Mouse (Mus musculus) C2C12 (cell line): Measurements from ENCODE around the gene Nav3. TPM values are rescaled to one million over a fixed set of nuclear protein-coding genes. Genes with fewer than 3 reads are reported as not detected.

ENCODE experiments used
- H3K27me3 ChIP-seq: one replicate; pipeline ENCODE4 v1.6.1; 2011; ENCODE audit not compliant: control insufficient read depth, insufficient read depth, insufficient read length
- H3K36me3 ChIP-seq: one replicate; pipeline ENCODE4 v1.6.1; 2011; ENCODE audit not compliant: control insufficient read depth, insufficient read depth
- H3K4me3 ChIP-seq: one replicate; pipeline ENCODE4 v1.5.1; 2011; ENCODE audit warnings: mild to moderate bottlenecking, control low read depth; ENCODE audit not compliant: poor library complexity, insufficient read depth, severe bottlenecking
- H3K79me2 ChIP-seq: one replicate; pipeline ENCODE4 v1.6.1; 2011; ENCODE audit not compliant: control insufficient read depth, insufficient read depth
- H3K79me3 ChIP-seq: one replicate; pipeline ENCODE4 v1.6.1; 2011; ENCODE audit warnings: low read depth, control low read depth
- H3ac ChIP-seq: one replicate; pipeline ENCODE3; 2011; ENCODE audit warnings: low read depth; ENCODE audit not compliant: control insufficient read depth, insufficient read length
- CEBPB ChIP-seq: IDR thresholded peaks from one replicate; pipeline ENCODE4 v1.6.1; 2011; ENCODE audit warnings: low read depth, mild to moderate bottlenecking, control low read depth, moderate library complexity
- CTCF ChIP-seq: IDR thresholded peaks from one replicate; pipeline ENCODE4 v1.5.1; 2011; ENCODE audit not compliant: control insufficient read depth, insufficient read depth, insufficient read length
- FOSL1 ChIP-seq: IDR thresholded peaks from one replicate; pipeline ENCODE4 v1.8.0; 2011; ENCODE audit warnings: mild to moderate bottlenecking, low read length; ENCODE audit not compliant: poor library complexity, insufficient read depth, severe bottlenecking
- MAX ChIP-seq: IDR thresholded peaks from one replicate; pipeline ENCODE4 v1.6.1; 2011; ENCODE audit warnings: mild to moderate bottlenecking, control low read depth
- MYOD1 ChIP-seq: IDR thresholded peaks from one replicate; pipeline ENCODE4 v1.6.1; 2011; ENCODE audit warnings: low read depth; ENCODE audit not compliant: control insufficient read depth, insufficient read length
- MYOG ChIP-seq: IDR thresholded peaks from one replicate; pipeline ENCODE4 v1.6.1; 2011; ENCODE audit not compliant: control insufficient read depth, insufficient read length; ENCODE audit errors: extremely low read depth
- USF1 ChIP-seq: IDR thresholded peaks from one replicate; pipeline ENCODE4 v1.6.1; 2011; ENCODE audit warnings: low read depth, mild to moderate bottlenecking, control low read depth, moderate library complexity
- polyA plus RNA-seq: library from polyadenylated mRNA; unstranded; fragments of >200 nt; fragmentation: generic; extraction: Trizol; gene quantifications from one replicate; pipeline ENCODE4 v1.2.1, GENCODE M21; 2012; ENCODE audit warnings: missing spikeins

Gene Nav3
- polyA plus RNA-seq, 1 experiment, result 5.0 TPM

DNA sequence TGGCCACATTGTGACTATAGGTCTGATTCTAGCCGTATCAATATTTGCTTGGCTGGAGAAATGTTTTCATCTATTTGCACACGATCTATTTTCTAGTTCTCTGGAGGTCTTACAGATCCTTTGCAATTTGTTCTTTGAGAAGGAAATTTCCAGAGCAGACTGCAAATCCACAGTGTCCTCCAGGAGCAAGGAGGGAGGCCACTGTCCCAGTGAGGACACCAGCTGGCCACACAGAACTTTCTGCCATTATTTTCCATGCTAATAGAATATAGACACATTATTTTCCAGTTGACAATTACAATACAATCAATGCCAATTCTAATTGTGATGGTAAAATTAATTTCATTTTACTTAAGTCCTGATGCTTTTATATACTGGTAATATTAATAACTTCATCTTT lies 783.1 kb downstream of the Nav3 start:
- Histone ChIP-seq H3K79me3 (no peaks in the 10 kb centered on the region), H3K36me3 (no peaks in the 10 kb centered on the region), H3K79me2 (no peaks in the 10 kb centered on the region), H3ac (no peak overlapping the region), H3K4me3 (no peak overlapping the region), H3K27me3 (no peaks in the 10 kb centered on the region)
- no peak for TF ChIP-seq MAX
- no peak for TF ChIP-seq USF1
- TF ChIP-seq FOSL1, result no peak
- no peak for TF ChIP-seq CEBPB
- no peak for TF ChIP-seq MYOG
- TF ChIP-seq CTCF, result no peak
- no peak for TF ChIP-seq MYOD1

DNA sequence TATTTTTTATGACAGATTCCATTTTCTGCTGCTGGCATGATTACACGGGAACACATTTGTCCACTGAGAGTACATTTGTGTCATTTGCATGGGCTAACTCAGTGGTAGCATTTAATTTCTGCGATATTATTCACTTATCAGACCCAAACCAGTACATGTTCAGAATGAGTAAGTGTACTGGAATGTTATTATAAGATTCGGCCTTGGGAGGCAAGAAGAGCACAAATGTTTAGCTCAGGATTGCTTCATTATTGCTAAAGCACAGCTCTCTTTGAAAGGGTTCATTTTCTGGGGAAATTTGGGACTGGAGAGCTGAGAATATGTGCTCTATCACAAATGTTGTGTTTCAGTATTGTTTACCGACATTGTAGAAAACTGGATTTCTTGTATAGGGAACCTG lies 788.6 kb downstream of the Nav3 start:
- TF ChIP-seq CEBPB (peak; percentile 40), MYOG (no peak)
- H3K36me3 ChIP-seq, result no peaks in the 10 kb centered on the region
- H3K79me3 ChIP-seq, result no peaks in the 10 kb centered on the region

DNA sequence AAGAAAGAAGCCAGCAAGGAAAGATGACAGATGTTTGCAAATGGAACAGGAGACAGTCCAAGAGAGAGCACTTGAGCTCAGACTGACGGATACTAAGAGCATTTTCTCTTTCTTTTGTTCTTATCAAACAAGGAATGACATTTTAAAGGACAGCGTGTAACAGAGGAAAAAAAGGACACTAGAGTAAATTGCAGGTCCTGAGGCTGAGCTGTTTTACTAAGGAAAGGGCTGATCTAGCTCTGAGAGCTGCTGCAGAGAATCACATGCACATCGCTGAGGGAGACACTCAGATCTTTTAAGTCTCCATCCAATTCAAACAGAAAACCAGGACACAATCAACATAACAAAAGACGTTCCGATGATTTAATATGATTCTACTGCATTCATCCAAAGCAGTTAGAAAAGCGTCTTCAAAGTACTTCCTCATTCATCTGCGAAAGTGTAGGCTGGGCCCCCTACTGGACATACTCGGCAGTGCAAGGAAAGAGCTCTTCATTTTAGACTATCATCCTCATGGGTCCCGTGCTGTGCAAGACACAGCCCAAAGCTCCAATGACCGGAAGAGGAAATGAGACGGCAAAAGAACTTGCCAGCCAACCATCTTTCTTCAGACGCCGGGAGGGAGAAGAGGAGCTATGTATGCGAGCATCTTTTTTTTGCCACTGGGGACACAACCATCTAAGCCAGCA lies 791.2 kb downstream of the Nav3 start:
- no peak for TF ChIP-seq FOSL1
- no peak for TF ChIP-seq MYOD1
- no peak for TF ChIP-seq USF1
- no peak for TF ChIP-seq MAX
- TF ChIP-seq MYOG, result no peak
- no peak for TF ChIP-seq CEBPB
- TF ChIP-seq CTCF, result no peak
- no peaks in the 10 kb centered on the region for H3K79me2 ChIP-seq
- no peaks in the 10 kb centered on the region for H3K79me3 ChIP-seq
- H3K4me3 ChIP-seq, result no peak overlapping the region
- no peak overlapping the region for H3ac ChIP-seq
- H3K36me3 ChIP-seq, result no peaks in the 10 kb centered on the region
- H3K27me3 ChIP-seq, result no peaks in the 10 kb centered on the region

More for the DNA sequence above, 788.6 kb downstream of the Nav3 start:
- Histone ChIP-seq H3K79me2 (no peaks in the 10 kb centered on the region), H3ac (no peak overlapping the region), H3K4me3 (no peak overlapping the region), H3K27me3 (no peaks in the 10 kb centered on the region)

DNA sequence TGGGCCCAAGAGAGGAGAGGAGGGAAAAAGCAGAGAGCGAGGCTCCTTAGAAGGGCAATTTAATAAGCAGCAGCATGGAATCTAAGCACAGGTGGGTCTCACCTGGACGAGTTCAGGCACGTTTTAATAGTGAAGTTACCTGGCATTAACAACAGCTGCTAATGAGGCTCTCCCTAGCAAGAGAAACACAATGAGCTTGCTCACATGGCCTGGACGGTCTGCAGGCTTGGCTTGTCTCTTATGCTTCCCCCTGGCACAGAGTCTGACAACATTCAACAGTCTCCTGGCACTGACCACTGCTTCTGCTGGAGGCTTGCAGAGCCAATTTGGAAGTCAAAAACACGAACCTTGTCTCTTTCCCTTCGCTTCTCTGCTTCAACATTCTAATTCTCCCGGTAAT lies 804.5 kb downstream of the Nav3 start:
- Histone ChIP-seq H3K79me3 (no peaks in the 10 kb centered on the region), H3ac (no peak overlapping the region), H3K4me3 (no peak overlapping the region), H3K27me3 (no peaks in the 10 kb centered on the region), H3K79me2 (no peaks in the 10 kb centered on the region), H3K36me3 (no peaks in the 10 kb centered on the region)
- no peak for TF ChIP-seq FOSL1
- TF ChIP-seq MYOD1, result no peak
- TF ChIP-seq MYOG, result no peak
- TF ChIP-seq USF1, result no peak
- no peak for TF ChIP-seq MAX

DNA sequence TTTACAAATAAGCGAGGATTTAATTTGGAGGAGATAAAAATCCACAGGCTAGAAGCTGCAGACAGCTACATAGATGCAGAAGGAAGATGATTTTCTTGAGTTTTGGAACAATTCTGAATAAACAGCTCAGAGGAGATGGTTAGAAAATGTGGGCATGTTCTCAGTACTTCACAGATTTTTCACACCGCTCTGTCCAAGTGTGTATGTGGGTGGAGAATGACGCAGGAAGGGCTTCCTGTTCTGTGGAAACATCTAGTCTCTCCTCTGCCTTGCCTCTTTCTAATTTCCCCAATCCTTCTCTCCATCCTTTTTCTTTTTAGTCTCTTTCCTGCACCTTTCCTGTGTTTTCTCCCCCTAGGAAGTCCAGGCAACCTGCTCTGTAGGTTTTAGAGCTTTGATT lies 812.4 kb downstream of the Nav3 start:
- H3ac ChIP-seq, result no peak overlapping the region
- H3K4me3 ChIP-seq, result no peak overlapping the region
- no peaks in the 10 kb centered on the region for H3K36me3 ChIP-seq
- TF ChIP-seq FOSL1 (no peak), CTCF (no peak), MAX (no peak)
- H3K79me3 ChIP-seq, result no peaks in the 10 kb centered on the region
- H3K27me3 ChIP-seq, result no peaks in the 10 kb centered on the region
- H3K79me2 ChIP-seq, result no peaks in the 10 kb centered on the region

DNA sequence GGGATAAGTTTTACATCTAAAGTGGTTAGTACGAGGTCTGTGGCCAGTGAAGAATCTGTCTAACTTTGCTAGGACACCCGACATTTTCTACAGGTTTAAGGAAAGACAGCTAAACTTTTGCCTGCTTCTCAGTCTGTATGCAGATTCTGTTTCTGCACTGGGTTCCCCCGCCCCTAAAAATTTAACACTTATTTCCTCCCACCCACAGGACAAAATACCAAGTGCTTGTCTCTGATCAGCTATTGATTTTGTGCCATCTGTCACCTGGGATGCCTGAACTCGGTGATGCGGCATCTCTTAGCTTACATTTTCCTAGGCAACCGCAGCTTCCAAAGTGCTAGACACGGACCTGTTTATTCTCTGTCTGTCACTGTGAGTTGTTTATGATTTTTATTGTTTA lies 814.2 kb downstream of the Nav3 start:
- H3K27me3 ChIP-seq, result no peaks in the 10 kb centered on the region
- no peaks in the 10 kb centered on the region for H3K36me3 ChIP-seq
- no peak overlapping the region for H3K4me3 ChIP-seq
- H3K79me2 ChIP-seq, result no peaks in the 10 kb centered on the region
- H3K79me3 ChIP-seq, result no peaks in the 10 kb centered on the region
- no peak overlapping the region for H3ac ChIP-seq
- TF ChIP-seq MYOD1, result no peak
- no peak for TF ChIP-seq USF1
- no peak for TF ChIP-seq MAX
- no peak for TF ChIP-seq CEBPB
- TF ChIP-seq FOSL1, result no peak
- no peak for TF ChIP-seq MYOG
- TF ChIP-seq CTCF, result no peak
